Comparison of ENCODE assay signal across 24 mouse cellular contexts in the genomic region with DNA sequence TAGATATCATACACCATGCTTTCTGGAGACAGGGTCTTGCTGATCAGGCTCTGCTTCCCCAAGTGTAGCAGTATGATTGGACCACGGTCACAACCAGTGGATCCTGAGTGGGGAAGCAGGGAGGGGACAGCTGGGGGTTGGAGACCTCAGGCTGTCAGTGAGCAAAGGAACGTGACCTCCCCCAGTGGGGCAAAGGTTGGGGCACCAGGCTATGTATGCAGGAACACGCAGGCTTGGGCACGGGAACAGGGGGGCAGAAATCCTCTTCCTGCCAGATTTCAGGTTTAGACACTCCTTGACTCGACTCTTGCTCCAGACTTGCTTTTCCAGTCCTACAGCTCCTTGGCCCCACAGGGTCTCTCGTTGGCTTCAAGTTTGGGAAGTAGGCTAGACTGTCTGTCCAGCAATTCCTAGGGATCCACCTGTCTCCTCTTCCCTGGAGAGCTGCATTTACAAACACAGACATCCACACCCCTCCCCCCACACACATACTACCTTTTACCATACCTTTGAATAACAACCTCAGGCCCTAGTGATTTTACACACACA. TPM values are rescaled to one million over a fixed set of nuclear protein-coding genes. Genes with fewer than 3 reads are reported as not detected.
DNase-seq lines count a peak whose midpoint lies in the region; ATAC-seq lines count a peak whose summit lies in the region.
"Had no signal": no experiment of that assay in that cellular context is flagged by ENCODE, and none has a peak within 500 bp of the region (broad histone marks: within the 10 kb centered on the region; RNA-seq: fewer than 3 reads in every experiment).

No protein-coding gene starts in this region.

- no peaks in the 10 kb centered on the region for H3K27me3 ChIP-seq in embryonic facial prominence, embryonic 14.5 days (replicated peaks; ENCODE audit: control insufficient read depth, insufficient read depth, low read length)
- no peaks in the 10 kb centered on the region for H3K27me3 ChIP-seq in embryonic facial prominence, embryonic 10.5 days (replicated peaks; ENCODE audit: low read depth, poor library complexity, severe bottlenecking)
- H3K27me3 ChIP-seq in lung, embryonic 16.5 days (ENCODE audit: control insufficient read depth, insufficient read depth, low read depth, low read length), result no peaks in the 10 kb centered on the region
- no peaks in the 10 kb centered on the region for H3K27me3 ChIP-seq in stomach, embryonic 16.5 days (ENCODE audit: control insufficient read depth, insufficient read depth, low read length)
- H3K27me3 ChIP-seq: embryonic facial prominence, embryonic 12.5 days; hindbrain, embryonic 12.5 days; hindbrain, embryonic 15.5 days had no signal

- no peaks in the 10 kb centered on the region for H3K36me3 ChIP-seq in embryonic facial prominence, embryonic 14.5 days (ENCODE audit: control insufficient read depth, insufficient read depth, low read length)
- no peaks in the 10 kb centered on the region; the same call in 1 of the 2 replicates for H3K36me3 ChIP-seq in embryonic facial prominence, embryonic 10.5 days (replicated peaks)
- H3K36me3 ChIP-seq in lung, embryonic 16.5 days (ENCODE audit: control insufficient read depth, insufficient read depth, low read length), result no peaks in the 10 kb centered on the region
- no peaks in the 10 kb centered on the region for H3K36me3 ChIP-seq in stomach, embryonic 16.5 days (ENCODE audit: control insufficient read depth, insufficient read depth, low read length)
- H3K36me3 ChIP-seq: hindbrain, embryonic 12.5 days; hindbrain, embryonic 15.5 days had no signal

- no peak overlapping the region for H3K9ac ChIP-seq in embryonic facial prominence, embryonic 14.5 days (ENCODE audit: low read depth, low read length)
- H3K9ac ChIP-seq in lung, embryonic 16.5 days (ENCODE audit: low read length), result no peak overlapping the region
- peak overlapping the region; percentile 39; the same call in 1 of the 2 replicates for H3K9ac ChIP-seq in stomach, embryonic 16.5 days (ENCODE audit: low read length)
- H3K9ac ChIP-seq: embryonic facial prominence, embryonic 12.5 days; forebrain, postnatal 0 days; hindbrain, embryonic 12.5 days; hindbrain, embryonic 15.5 days had no signal

- no peaks in the 10 kb centered on the region for H3K4me1 ChIP-seq in embryonic facial prominence, embryonic 14.5 days (ENCODE audit: control insufficient read depth, insufficient read depth, low read length)
- no peaks in the 10 kb centered on the region for H3K4me1 ChIP-seq in embryonic facial prominence, embryonic 10.5 days
- no peaks in the 10 kb centered on the region for H3K4me1 ChIP-seq in lung, embryonic 16.5 days (replicated peaks; ENCODE audit: control insufficient read depth, insufficient read depth, low read length)
- H3K4me1 ChIP-seq in stomach, embryonic 16.5 days (ENCODE audit: control insufficient read depth, insufficient read depth, low read length), result no peaks in the 10 kb centered on the region
- H3K4me1 ChIP-seq: embryonic facial prominence, embryonic 12.5 days; hindbrain, embryonic 12.5 days; hindbrain, embryonic 15.5 days had no signal

- no peaks in the 10 kb centered on the region for H3K9me3 ChIP-seq in embryonic facial prominence, embryonic 14.5 days (ENCODE audit: control insufficient read depth, low read length)
- H3K9me3 ChIP-seq in embryonic facial prominence, embryonic 10.5 days, result peaks cover 8% of the 10 kb centered on the region
- no peaks in the 10 kb centered on the region for H3K9me3 ChIP-seq in lung, embryonic 16.5 days (ENCODE audit: control insufficient read depth, low read length)
- H3K9me3 ChIP-seq in stomach, embryonic 16.5 days (replicated peaks; ENCODE audit: control insufficient read depth, low read length), result peaks cover 3% of the 10 kb centered on the region; the same call in 1 of the 2 replicates
- H3K9me3 ChIP-seq: embryonic facial prominence, embryonic 12.5 days; hindbrain, embryonic 12.5 days; hindbrain, embryonic 15.5 days had no signal

- peak; percentile 39 for DNase-seq in embryonic facial prominence, embryonic 14.5 days (ENCODE audit: low spot score)
- DNase-seq in embryonic facial prominence, embryonic 10.5 days (ENCODE audit: low spot score), result no peak
- no peak for DNase-seq in lung, postnatal 25 days (ENCODE audit: low spot score)
- peak; percentile 65 for DNase-seq in gonadal fat pad, adult 2 months (ENCODE audit: low read depth)
- no peak for DNase-seq in cerebellum, adult 9-11 months
- DNase-seq: adrenal gland, adult 8-10 months; adrenal gland, postnatal 25 days; cerebellum, adult 11-12 months; cerebellum, adult 8-10 months; cerebellum, postnatal 14 days; forebrain, postnatal 0 days; gastrocnemius, postnatal 10 days; gastrocnemius, postnatal 36 days; heart, adult 2 months had no signal

- 61% methylated on average over 6 of the region's 6 CpGs for WGBS in embryonic facial prominence, embryonic 14.5 days
- WGBS in embryonic facial prominence, embryonic 10.5 days, result 75% methylated on average over 6 of the region's 6 CpGs
- WGBS in lung, embryonic 16.5 days, result 54% methylated on average over 6 of the region's 6 CpGs
- 56% methylated on average over 6 of the region's 6 CpGs for WGBS in stomach, embryonic 16.5 days

- H3K4me3 ChIP-seq in embryonic facial prominence, embryonic 14.5 days (ENCODE audit: low read depth, low read length), result no peak overlapping the region
- H3K4me3 ChIP-seq in embryonic facial prominence, embryonic 10.5 days, result no peak overlapping the region
- no peak overlapping the region for H3K4me3 ChIP-seq in lung, embryonic 16.5 days (ENCODE audit: low read length)
- no peak overlapping the region for H3K4me3 ChIP-seq in stomach, embryonic 16.5 days (replicated peaks; ENCODE audit: low read length)
- H3K4me3 ChIP-seq: embryonic facial prominence, embryonic 12.5 days; heart, adult 2 months; hindbrain, embryonic 12.5 days; hindbrain, embryonic 15.5 days had no signal

- H3K27ac ChIP-seq in embryonic facial prominence, embryonic 14.5 days (replicated peaks; ENCODE audit: low read depth, low read length), result no peak overlapping the region
- no peak overlapping the region for H3K27ac ChIP-seq in embryonic facial prominence, embryonic 10.5 days (replicated peaks)
- H3K27ac ChIP-seq in lung, embryonic 16.5 days (ENCODE audit: low read length), result no peak overlapping the region
- peak overlapping the region; percentile 55; the same call in 1 of the 2 replicates for H3K27ac ChIP-seq in stomach, embryonic 16.5 days (ENCODE audit: low read length)
- H3K27ac ChIP-seq: embryonic facial prominence, embryonic 12.5 days; heart, adult 2 months; hindbrain, embryonic 12.5 days; hindbrain, embryonic 15.5 days had no signal

- no peak overlapping the region for H3K4me2 ChIP-seq in embryonic facial prominence, embryonic 14.5 days (ENCODE audit: low read depth, low read length)
- H3K4me2 ChIP-seq in lung, embryonic 16.5 days (ENCODE audit: low read depth, low read length), result no peak overlapping the region
- H3K4me2 ChIP-seq in stomach, embryonic 16.5 days (ENCODE audit: low read depth, low read length), result no peak overlapping the region
- H3K4me2 ChIP-seq: embryonic facial prominence, embryonic 12.5 days; heart, embryonic 11.5 days; hindbrain, embryonic 12.5 days; hindbrain, embryonic 15.5 days had no signal

- peak; percentile 37; the same call in 1 of the 2 replicates for ATAC-seq in embryonic facial prominence, embryonic 14.5 days (ENCODE audit: low read depth)
- peak; percentile 31; the same call in 1 of the 2 replicates for ATAC-seq in lung, embryonic 16.5 days (ENCODE audit: low read depth)
- ATAC-seq in stomach, embryonic 16.5 days (ENCODE audit: insufficient read depth, low FRiP score), result no peak
- ATAC-seq in megakaryocyte-erythroid progenitor cell, adult 5-6 weeks (replicated peaks; ENCODE audit: low FRiP score, low TSS enrichment, poor library complexity, severe bottlenecking), result no peak
- ATAC-seq: activated CD4-positive, CD25-positive, alpha-beta regulatory T cell, adult 4 months; forebrain, embryonic 14.5 days; forebrain, postnatal 0 days had no signal

RNA-seq across cellular contexts. Expression of a gene that starts 8.0 kb away (rescaled TPM):
- 2.0 and 2.1 TPM in 2 replicates for polyA plus RNA-seq in embryonic facial prominence, embryonic 14.5 days (2014; fragmentation: Nextera tagmentation; extraction: Ambion mirVana)
- 4.7 and 4.9 TPM in 2 replicates for polyA plus RNA-seq in embryonic facial prominence, embryonic 10.5 days (2016; fragmentation: Nextera tagmentation; extraction: Ambion mirVana)
- polyA plus RNA-seq in lung, embryonic 16.5 days (2015; fragmentation: Nextera tagmentation; extraction: Ambion mirVana), result 3.9 and 4.0 TPM in 2 replicates
- 3.4 and 3.5 TPM in 2 replicates for polyA plus RNA-seq in gonadal fat pad, adult 2 months (2012; rRNA removed)
- 5.9 and 6.0 TPM in 2 replicates for polyA plus RNA-seq in stomach, embryonic 16.5 days (2015; fragmentation: Nextera tagmentation; extraction: Ambion mirVana)
- 2.5 and 5.3 TPM in 2 replicates for total RNA-seq in megakaryocyte-erythroid progenitor cell, adult 5-6 weeks (2014; fragmentation: Nextera tagmentation)
- total RNA-seq in megakaryocyte-erythroid progenitor cell, adult 5-6 weeks (2017), result 1.8 and 11.3 TPM in 2 replicates
- total RNA-seq: ES-E14 had no signal

RNA-seq across cellular contexts. Expression of a gene that starts 8.0 kb away (rescaled TPM):
- 103 and 115 TPM in 2 replicates for polyA plus RNA-seq in embryonic facial prominence, embryonic 14.5 days (2014; fragmentation: Nextera tagmentation; extraction: Ambion mirVana)
- 119 and 121 TPM in 2 replicates for polyA plus RNA-seq in embryonic facial prominence, embryonic 10.5 days (2016; fragmentation: Nextera tagmentation; extraction: Ambion mirVana)
- 115 and 118 TPM in 2 replicates for polyA plus RNA-seq in lung, embryonic 16.5 days (2015; fragmentation: Nextera tagmentation; extraction: Ambion mirVana)
- 32.8 and 41.3 TPM in 2 replicates for polyA plus RNA-seq in gonadal fat pad, adult 2 months (2012; rRNA removed)
- polyA plus RNA-seq in stomach, embryonic 16.5 days (2015; fragmentation: Nextera tagmentation; extraction: Ambion mirVana), result 78.5 and 80.6 TPM in 2 replicates
- 17.0 and 26.4 TPM in 2 replicates for total RNA-seq in megakaryocyte-erythroid progenitor cell, adult 5-6 weeks (2014; fragmentation: Nextera tagmentation)
- 13.5 and 14.6 TPM in 2 replicates for total RNA-seq in megakaryocyte-erythroid progenitor cell, adult 5-6 weeks (2017)

RNA-seq across cellular contexts. Expression of a gene that starts 28.7 kb away (rescaled TPM):
- 55.7 and 57.1 TPM in 2 replicates for polyA plus RNA-seq in embryonic facial prominence, embryonic 14.5 days (2014; fragmentation: Nextera tagmentation; extraction: Ambion mirVana)
- polyA plus RNA-seq in embryonic facial prominence, embryonic 10.5 days (2016; fragmentation: Nextera tagmentation; extraction: Ambion mirVana), result 73.1 and 84.1 TPM in 2 replicates
- polyA plus RNA-seq in lung, embryonic 16.5 days (2015; fragmentation: Nextera tagmentation; extraction: Ambion mirVana), result 17.1 and 20.8 TPM in 2 replicates
- polyA plus RNA-seq in gonadal fat pad, adult 2 months (2012; rRNA removed), result 63.2 and 67.0 TPM in 2 replicates
- polyA plus RNA-seq in stomach, embryonic 16.5 days (2015; fragmentation: Nextera tagmentation; extraction: Ambion mirVana), result 15.6 and 16.1 TPM in 2 replicates
- total RNA-seq in megakaryocyte-erythroid progenitor cell, adult 5-6 weeks (2014; fragmentation: Nextera tagmentation), result 95.2 and 131 TPM in 2 replicates
- 24.9 and 46.0 TPM in 2 replicates for total RNA-seq in megakaryocyte-erythroid progenitor cell, adult 5-6 weeks (2017)

Comparison
In these comparisons a context has a peak if more than half of its experiments do, and no peak if none do; other contexts are left out.
1. DNase-seq: peak in embryonic facial prominence, embryonic 14.5 days (single experiment) and gonadal fat pad, adult 2 months (single experiment); none in embryonic facial prominence, embryonic 10.5 days (single experiment), lung, postnatal 25 days (single experiment) and cerebellum, adult 9-11 months (single experiment).
2. ATAC-seq: peak in embryonic facial prominence, embryonic 14.5 days (single experiment) and lung, embryonic 16.5 days (single experiment); none in stomach, embryonic 16.5 days (single experiment) and megakaryocyte-erythroid progenitor cell, adult 5-6 weeks (single experiment).